Mouse (Mus musculus) layer of hippocampus, adult 8-10 months (tissue): ENCODE measurements at regions not wholly inside any gene's neighbourhood (a gene's known extent, or its start where the extent isn't known, plus 50 kb on each side); places are given as distances from the start of the nearest gene placed in this dataset.
A peak's percentile ranks its signal among the peaks of the same experiment; 100 is the strongest.

Experiments used
- DNase-seq, 2 experiments: peaks; one replicate each; pipeline ENCODE4 v3.0.0; 2022; ENCODE audit warnings: low spot score in 2 of 2

DNA sequence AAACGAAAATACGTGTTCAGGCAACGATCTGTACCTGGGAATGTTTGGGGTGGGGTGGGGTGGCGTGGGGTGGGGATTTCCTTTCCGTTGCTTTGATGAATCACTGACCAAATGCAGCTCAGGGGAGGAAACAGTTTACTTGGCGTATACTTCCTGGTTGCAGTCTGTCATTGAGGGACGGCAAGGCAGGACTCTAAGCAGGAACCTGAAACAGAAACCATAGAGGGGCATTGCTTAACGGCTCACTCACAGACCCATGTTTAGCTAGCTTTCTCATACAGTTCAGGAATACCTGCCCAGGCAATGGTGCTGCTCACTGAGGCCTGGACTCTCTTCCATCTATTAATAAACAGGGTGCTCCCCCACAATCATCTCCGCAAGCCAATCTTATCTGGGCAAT, 55.1 kb upstream of the Smox start:
- DNase-seq, result no peak

DNA sequence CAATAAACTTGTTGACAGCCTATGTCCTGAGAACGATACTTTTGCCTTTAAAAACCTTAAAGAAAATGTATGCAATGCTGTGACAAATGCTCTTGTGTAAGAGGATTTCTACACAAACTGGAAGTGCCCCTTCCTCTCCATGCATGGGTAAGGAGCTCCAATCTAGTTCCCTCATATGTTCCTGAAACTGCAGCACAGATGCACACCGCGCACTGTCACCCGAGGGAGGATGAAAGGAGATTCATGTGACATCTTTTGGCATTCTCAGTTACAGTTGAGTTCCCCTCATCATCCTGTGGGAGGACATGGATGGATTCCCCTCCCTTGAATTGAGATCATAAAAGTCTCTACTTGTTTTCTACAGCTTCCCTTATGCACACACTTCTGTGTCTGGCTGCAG, 60.8 kb upstream of the Smox start:
- no peak for DNase-seq

DNA sequence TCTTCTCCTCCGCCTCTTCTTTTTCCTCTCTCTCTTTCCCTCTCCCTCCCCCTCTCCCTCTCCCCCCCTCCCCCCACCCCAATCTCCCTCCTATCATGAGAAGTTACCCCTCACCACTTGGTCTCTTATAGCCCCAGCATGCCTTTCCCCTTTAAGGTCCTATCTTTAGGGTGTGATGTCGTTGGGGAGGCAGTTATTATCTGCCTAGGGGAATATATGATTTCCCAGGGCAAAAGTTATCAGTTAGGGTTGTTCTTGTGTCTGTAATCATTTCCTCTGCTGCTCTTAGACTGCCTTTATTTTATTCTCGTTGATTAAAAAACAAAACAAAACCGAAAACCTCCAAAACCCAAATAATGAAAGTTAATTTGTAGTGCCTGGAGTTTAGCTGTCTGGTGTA, 63.2 kb upstream of the Smox start:
- DNase-seq, result no peak

DNA sequence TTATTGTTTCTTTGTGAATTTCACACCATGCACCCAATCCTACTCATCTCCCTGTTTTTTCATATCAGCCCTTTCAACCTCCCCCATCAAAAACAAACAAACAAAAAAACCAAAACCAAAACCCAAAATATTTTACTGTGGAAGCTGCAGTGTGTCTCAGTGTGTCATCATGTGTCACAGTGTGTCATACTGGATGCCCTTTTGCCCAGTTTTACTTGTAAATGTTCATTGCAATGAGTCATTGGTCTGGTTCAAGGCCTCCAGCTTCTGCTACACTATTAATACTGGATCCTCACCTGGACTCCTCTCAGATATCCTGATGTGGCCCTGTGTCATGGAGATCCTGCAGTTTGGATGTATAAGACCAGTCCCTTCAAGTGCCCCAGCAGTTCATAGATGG, 64.4 kb upstream of the Smox start:
- DNase-seq, result no peak

GRCm38 (mm10) chr2:131423616-131424320, 67.5 kb upstream of the Smox start:
- no peak for DNase-seq

DNA sequence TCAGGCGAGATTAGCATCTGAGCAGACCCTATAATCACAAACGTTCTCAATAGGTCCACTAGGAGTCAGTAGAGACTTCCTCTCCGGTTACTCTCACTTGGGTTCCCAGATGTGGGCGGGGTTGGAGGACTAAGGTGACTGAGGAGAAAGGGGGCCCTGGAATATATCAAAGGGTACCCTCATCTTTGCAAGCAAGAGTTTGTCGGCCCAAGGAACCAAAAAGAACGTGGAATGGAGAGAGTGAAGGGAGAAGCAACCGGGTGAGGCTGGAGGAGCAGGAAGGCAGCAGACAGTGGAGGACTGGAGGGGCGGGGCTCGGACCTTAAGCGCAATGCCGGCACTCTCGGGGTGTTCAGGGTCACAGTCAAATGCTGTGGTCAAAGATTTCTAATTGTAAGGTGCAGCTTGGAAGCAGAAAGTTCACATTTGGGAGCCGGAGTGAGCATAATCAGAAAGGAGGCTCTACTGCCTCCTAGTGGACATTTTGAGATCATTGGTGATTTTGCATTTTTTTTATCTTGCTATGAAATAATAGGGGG, 68.3 kb upstream of the Smox start:
- peak; percentile 33 to 41 for DNase-seq

DNA sequence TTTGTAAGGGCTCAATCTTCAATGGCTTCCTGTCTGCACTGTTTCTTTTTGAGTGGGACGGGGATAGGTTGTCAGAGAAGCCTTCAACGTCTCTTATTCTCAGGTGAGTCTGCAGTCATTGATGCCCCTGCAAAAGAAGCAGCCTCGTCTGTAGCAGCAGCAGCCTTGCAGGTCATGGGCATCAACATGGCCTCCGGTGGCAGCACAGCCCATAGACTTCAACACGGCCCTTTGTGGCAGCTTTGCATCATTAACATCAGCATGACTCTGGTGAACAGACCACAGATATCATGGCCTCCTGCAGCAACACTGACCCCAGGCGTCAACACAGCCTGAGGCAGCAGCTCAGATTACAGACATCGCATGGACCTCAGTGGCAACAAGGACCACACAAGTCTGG, 65.4 kb upstream of the Rnf24 start:
- DNase-seq, result no peak

- no peak for DNase-seq
These were observed 64.8 kb upstream of the Rnf24 start for GRCm38 (mm10) chr2:131417472-131417871.

DNA sequence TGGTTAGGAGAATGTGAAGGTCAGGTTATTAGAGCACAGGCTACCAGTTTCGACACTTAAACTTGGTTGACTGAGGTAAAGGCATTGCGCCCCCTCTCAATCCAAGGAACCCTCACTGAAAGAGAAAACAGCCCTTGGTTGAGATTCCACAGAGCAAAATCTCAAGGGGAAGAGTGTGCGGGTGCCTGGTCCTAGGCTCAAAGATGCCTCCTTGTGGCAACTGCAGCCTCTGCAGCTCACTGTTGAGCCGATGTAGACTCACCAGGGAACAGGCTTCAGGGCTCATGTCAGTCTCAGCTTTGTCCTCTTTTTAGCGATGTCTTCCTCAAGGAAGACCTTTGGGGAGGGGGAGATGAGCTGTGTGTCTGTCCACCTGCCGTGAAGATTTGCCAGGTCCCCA, 63.8 kb upstream of the Rnf24 start:
- DNase-seq, result peak in 1 of 2 experiments; percentile 69

- DNase-seq, result no peak
These were observed 58.3 kb upstream of the Rnf24 start for GRCm38 (mm10) chr2:131410906-131411520.

GRCm38 (mm10) chr2:131407337-131407736, 54.6 kb upstream of the Rnf24 start:
- no peak for DNase-seq

DNA sequence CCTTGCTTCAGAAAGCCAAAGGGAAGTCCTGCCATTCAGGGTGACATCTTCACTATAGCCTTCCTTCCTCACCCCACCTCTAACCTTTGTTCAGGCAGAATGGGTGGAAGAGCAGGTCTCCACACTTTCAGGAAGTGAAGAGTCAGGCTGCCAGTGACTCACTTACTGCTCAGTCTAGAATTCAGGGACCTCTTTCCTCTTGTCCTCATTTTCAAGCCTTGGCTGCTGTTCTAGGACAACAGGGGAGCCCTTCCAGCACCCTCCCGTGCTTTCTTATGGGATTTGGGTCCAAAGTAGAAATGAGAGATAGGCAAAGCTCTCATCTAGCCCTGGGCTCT, 51.5 kb upstream of the Rnf24 start:
- no peak for DNase-seq

GRCm38 (mm10) chr2:131403543-131404217, 51.0 kb upstream of the Rnf24 start:
- no peak for DNase-seq
